Mouse (Mus musculus): ENCODE data around the gene Slc5a10. TPM values are rescaled to one million over a fixed set of nuclear protein-coding genes. Genes with fewer than 3 reads are reported as not detected.

Gene Slc5a10
- 0.45 TPM in 2 replicates for polyA plus RNA-seq (2015; fragmentation: Nextera tagmentation; extraction: Ambion mirVana)

- Histone ChIP-seq H3K9me3 (replicated peaks) (no peaks in the 10 kb centered on the region), H3K4me1 (peaks cover 8% of the 10 kb centered on the region; the same call in 1 of the 2 replicates), H3K36me3 (no peaks in the 10 kb centered on the region), H3K4me2 (no peak within 1 kb of the TSS), H3K9ac (no peak within 1 kb of the TSS), H3K4me3 (replicated peaks) (no peak within 1 kb of the TSS), H3K27me3 (no peaks in the 10 kb centered on the region), H3K27ac (0 out of 2 replicates have a peak within 1 kb of the TSS, but pooled peaks have one; percentile 45)
- WGBS, result 64% methylated on average over 3 of the region's 3 CpGs
- no peak for ATAC-seq (replicated peaks; ENCODE audit: low FRiP score)
These were observed at the start of gene Slc5a10 for GRCm38 (mm10) chr11:61720636-61721035. Gene Slc5a10 (minus strand): TSS chr11:61720826.

- Histone ChIP-seq H3K9ac (peak within 1 kb of the TSS; percentile 79), H3K4me3 (replicated peaks) (peak within 1 kb of the TSS; percentile 69), H3K4me1 (peaks cover 8% of the 10 kb centered on the region), H3K27ac (peak within 1 kb of the TSS; percentile 93), H3K4me2 (peak within 1 kb of the TSS; percentile 66), H3K27me3 (no peaks in the 10 kb centered on the region), H3K9me3 (replicated peaks) (no peaks in the 10 kb centered on the region), H3K36me3 (peaks cover 8% of the 10 kb centered on the region)
- ATAC-seq (replicated peaks; ENCODE audit: low FRiP score), result peak; percentile 95
- under 1% methylated on average over 48 of the region's 51 CpGs for WGBS
These were observed 41.2 kb upstream of the Slc5a10 start, which contains the start of gene Prpsap2 for GRCm38 (mm10) chr11:61761584-61762407. Gene Prpsap2 (minus strand): TSS chr11:61762088.

GRCm38 (mm10) chr11:61760518-61760917 lies 39.9 kb upstream of the Slc5a10 start:
- Histone ChIP-seq H3K9ac (0 out of 2 replicates have a peak overlapping the region, but pooled peaks have one; percentile 79), H3K9me3 (replicated peaks) (no peaks in the 10 kb centered on the region), H3K36me3 (peaks cover 20% of the 10 kb centered on the region), H3K4me3 (replicated peaks) (peak overlapping the region; percentile 69), H3K27ac (no peak overlapping the region), H3K4me2 (peak overlapping the region; percentile 66), H3K27me3 (no peaks in the 10 kb centered on the region), H3K4me1 (peaks cover 8% of the 10 kb centered on the region)
- WGBS, result 72% methylated on average over 5 of the region's 5 CpGs
- no peak for ATAC-seq (replicated peaks; ENCODE audit: low FRiP score)

GRCm38 (mm10) chr11:61757151-61757550 lies 36.5 kb upstream of the Slc5a10 start:
- Histone ChIP-seq H3K4me2 (no peak overlapping the region), H3K9ac (no peak overlapping the region), H3K4me3 (replicated peaks) (no peak overlapping the region), H3K27me3 (no peaks in the 10 kb centered on the region), H3K9me3 (replicated peaks) (no peaks in the 10 kb centered on the region), H3K27ac (no peak overlapping the region), H3K36me3 (peaks cover 50% of the 10 kb centered on the region), H3K4me1 (peaks cover 8% of the 10 kb centered on the region)
- ATAC-seq (replicated peaks; ENCODE audit: low FRiP score), result no peak
- WGBS, result 79% methylated on average over 2 of the region's 2 CpGs

- no peaks in the 10 kb centered on the region for H3K27me3 ChIP-seq
- peaks cover 92% of the 10 kb centered on the region for H3K36me3 ChIP-seq
- no peak overlapping the region for H3K4me3 ChIP-seq (replicated peaks)
- H3K4me1 ChIP-seq, result no peaks in the 10 kb centered on the region
- H3K27ac ChIP-seq, result no peak overlapping the region
- no peak overlapping the region for H3K9ac ChIP-seq
- no peak overlapping the region for H3K4me2 ChIP-seq
- ATAC-seq (replicated peaks; ENCODE audit: low FRiP score), result no peak
- H3K9me3 ChIP-seq (replicated peaks), result no peaks in the 10 kb centered on the region
- 82% methylated on average over 5 of the region's 5 CpGs for WGBS
These were observed 31.0 kb upstream of the Slc5a10 start for GRCm38 (mm10) chr11:61751612-61752011.

GRCm38 (mm10) chr11:61747161-61747560 lies 26.5 kb upstream of the Slc5a10 start:
- H3K9ac ChIP-seq, result no peak overlapping the region
- no peaks in the 10 kb centered on the region for H3K9me3 ChIP-seq (replicated peaks)
- H3K4me3 ChIP-seq (replicated peaks), result no peak overlapping the region
- no peak overlapping the region for H3K4me2 ChIP-seq
- ATAC-seq (replicated peaks; ENCODE audit: low FRiP score), result no peak
- H3K27ac ChIP-seq, result no peak overlapping the region
- H3K36me3 ChIP-seq, result peaks cover 93% of the 10 kb centered on the region
- 70% methylated on average over 3 of the region's 3 CpGs for WGBS
- H3K27me3 ChIP-seq, result no peaks in the 10 kb centered on the region
- H3K4me1 ChIP-seq, result no peaks in the 10 kb centered on the region

- peaks cover 93% of the 10 kb centered on the region for H3K36me3 ChIP-seq
- no peak overlapping the region for H3K4me3 ChIP-seq (replicated peaks)
- no peak overlapping the region for H3K4me2 ChIP-seq
- WGBS, result 85% methylated on average over 9 of the region's 9 CpGs
- no peak overlapping the region for H3K9ac ChIP-seq
- no peaks in the 10 kb centered on the region for H3K4me1 ChIP-seq
- H3K9me3 ChIP-seq (replicated peaks), result no peaks in the 10 kb centered on the region
- ATAC-seq (replicated peaks; ENCODE audit: low FRiP score), result no peak
- H3K27me3 ChIP-seq, result no peaks in the 10 kb centered on the region
- H3K27ac ChIP-seq, result no peak overlapping the region
These were observed 25.2 kb upstream of the Slc5a10 start for GRCm38 (mm10) chr11:61745781-61746180.

GRCm38 (mm10) chr11:61744460-61744859 lies 23.8 kb upstream of the Slc5a10 start:
- Histone ChIP-seq H3K4me1 (no peaks in the 10 kb centered on the region), H3K27me3 (no peaks in the 10 kb centered on the region), H3K9ac (no peak overlapping the region), H3K27ac (no peak overlapping the region), H3K4me3 (replicated peaks) (no peak overlapping the region), H3K4me2 (no peak overlapping the region), H3K36me3 (peaks cover 93% of the 10 kb centered on the region), H3K9me3 (replicated peaks) (no peaks in the 10 kb centered on the region)
- no peak for ATAC-seq (replicated peaks; ENCODE audit: low FRiP score)
- WGBS, result 71% methylated on average over 3 of the region's 3 CpGs

- Histone ChIP-seq H3K4me1 (no peaks in the 10 kb centered on the region), H3K36me3 (peaks cover 93% of the 10 kb centered on the region), H3K4me2 (no peak overlapping the region), H3K9me3 (replicated peaks) (no peaks in the 10 kb centered on the region), H3K27me3 (no peaks in the 10 kb centered on the region), H3K9ac (no peak overlapping the region), H3K27ac (no peak overlapping the region), H3K4me3 (replicated peaks) (no peak overlapping the region)
- ATAC-seq (replicated peaks; ENCODE audit: low FRiP score), result no peak
- 79% methylated on average over 3 of the region's 3 CpGs for WGBS
These were observed 23.1 kb upstream of the Slc5a10 start for GRCm38 (mm10) chr11:61743768-61744167.

- H3K4me3 ChIP-seq (replicated peaks), result no peak overlapping the region
- H3K4me1 ChIP-seq, result no peaks in the 10 kb centered on the region
- no peak overlapping the region for H3K9ac ChIP-seq
- no peaks in the 10 kb centered on the region for H3K27me3 ChIP-seq
- H3K36me3 ChIP-seq, result peaks cover 96% of the 10 kb centered on the region
- H3K27ac ChIP-seq, result no peak overlapping the region
- no peak for ATAC-seq (replicated peaks; ENCODE audit: low FRiP score)
- no peaks in the 10 kb centered on the region for H3K9me3 ChIP-seq (replicated peaks)
- no peak overlapping the region for H3K4me2 ChIP-seq
- 82% methylated on average over 1 of the region's 1 CpGs for WGBS
These were observed 19.9 kb upstream of the Slc5a10 start for GRCm38 (mm10) chr11:61740500-61740899.

GRCm38 (mm10) chr11:61737290-61737689 lies 16.7 kb upstream of the Slc5a10 start:
- Histone ChIP-seq H3K4me3 (replicated peaks) (no peak overlapping the region), H3K9ac (no peak overlapping the region), H3K4me2 (no peak overlapping the region), H3K27ac (no peak overlapping the region), H3K4me1 (no peaks in the 10 kb centered on the region), H3K9me3 (replicated peaks) (no peaks in the 10 kb centered on the region), H3K36me3 (peaks cover 98% of the 10 kb centered on the region), H3K27me3 (no peaks in the 10 kb centered on the region)
- 83% methylated on average over 1 of the region's 1 CpGs for WGBS
- no peak for ATAC-seq (replicated peaks; ENCODE audit: low FRiP score)

- WGBS, result 91% methylated on average over 7 of the region's 7 CpGs
- ATAC-seq (replicated peaks; ENCODE audit: low FRiP score), result no peak
- no peak overlapping the region for H3K4me3 ChIP-seq (replicated peaks)
- no peak overlapping the region for H3K4me2 ChIP-seq
- no peak overlapping the region for H3K9ac ChIP-seq
- H3K9me3 ChIP-seq (replicated peaks), result no peaks in the 10 kb centered on the region
- H3K36me3 ChIP-seq, result peaks cover 94% of the 10 kb centered on the region
- no peaks in the 10 kb centered on the region for H3K4me1 ChIP-seq
- H3K27ac ChIP-seq, result no peak overlapping the region
- H3K27me3 ChIP-seq, result no peaks in the 10 kb centered on the region
These were observed 12.0 kb upstream of the Slc5a10 start for GRCm38 (mm10) chr11:61732672-61733071.
